Mouse (Mus musculus) heart, adult 2 months (tissue): ENCODE measurements around the gene Tmem171. TPM values are rescaled to one million over a fixed set of nuclear protein-coding genes. Genes with fewer than 3 reads are reported as not detected.

Experiments
- DNase-seq, 2 experiments: peaks; one replicate each; pipeline ENCODE4 v3.0.0; 2021
- H3K27ac ChIP-seq: fragments of 200-600 bp; 2 replicates; pipeline ENCODE4 v1.8.1; 2022
- H3K27me3 ChIP-seq: fragments of 200-500 bp; 2 replicates; pipeline ENCODE4 v1.6.1; 2012; ENCODE audit warnings: mild to moderate bottlenecking, low read length, inconsistent platforms, mixed read lengths; ENCODE audit not compliant: control insufficient read depth, insufficient read depth
- H3K36me3 ChIP-seq: fragments of 200-500 bp; 2 replicates; pipeline ENCODE4 v1.6.1; 2012; ENCODE audit warnings: low read length, inconsistent platforms; ENCODE audit not compliant: control insufficient read depth, insufficient read depth
- H3K4me1 ChIP-seq: fragments of 200-500 bp; 2 replicates; pipeline ENCODE4 v1.6.1; 2011; ENCODE audit warnings: low read length; ENCODE audit not compliant: control insufficient read depth, insufficient read depth
- H3K4me3 ChIP-seq: fragments of 200-600 bp; 2 replicates; pipeline ENCODE4 v1.8.1; 2022
- H3K79me2 ChIP-seq: fragments of 200-500 bp; replicated peaks from 2 replicates; pipeline ENCODE4 v1.6.1; 2012; ENCODE audit warnings: mild to moderate bottlenecking, inconsistent platforms, low read length, moderate library complexity, mixed read lengths; ENCODE audit not compliant: control insufficient read depth, insufficient read depth
- H3K9ac ChIP-seq: fragments of 200-500 bp; 2 replicates; pipeline ENCODE4 v1.6.1; 2012; ENCODE audit warnings: low read depth, mild to moderate bottlenecking, control low read depth, inconsistent platforms, low read length, mixed read lengths
- CTCF ChIP-seq: fragments of 200-600 bp; IDR thresholded peaks from 2 replicates; pipeline ENCODE4 v1.8.1; 2022; ENCODE audit warnings: antibody characterized with exemption, mild to moderate bottlenecking, moderate library complexity
- EP300 ChIP-seq: fragments of 200-500 bp; IDR thresholded peaks from 2 replicates; pipeline ENCODE4 v1.6.1; 2011; ENCODE audit warnings: low read depth, low read length, control low read depth; ENCODE audit not compliant: insufficient read depth
- POLR2A ChIP-seq: fragments of 200-500 bp; IDR thresholded peaks from 2 replicates; pipeline ENCODE4 v1.6.1; 2011; ENCODE audit warnings: mild to moderate bottlenecking, low read depth, low read length, control low read depth; ENCODE audit not compliant: insufficient read depth
- WGBS: fragments of 180-500 bp; shearing (Covaris S2); methylation state at CpG from one replicate; pipeline ENCODE4 v1.1.7; 2018; 5-methylcytosine and 5-hydroxymethylcytosine counted together
- intact Hi-C: fragments of 180-260 bp; cut with DNase I; formaldehyde crosslinking; loops from one replicate; pipeline ENCODE4 v1.15.1; 2025
- polyA plus RNA-seq: library from polyadenylated mRNA; depleted of rRNA; stranded (reverse); fragments of >200 nt; gene quantifications from 2 replicates; pipeline ENCODE4 v1.2.3, GENCODE M21; 2012
- total RNA-seq, 2 experiments: library from RNA; stranded (reverse); gene quantifications; 2 replicates each; pipeline ENCODE4 v1.2.3; 2021

The Tmem171 gene
- total and polyA plus RNA-seq, 3 experiments, result 4.6 to 9.1 (median 8.1) TPM

DNA sequence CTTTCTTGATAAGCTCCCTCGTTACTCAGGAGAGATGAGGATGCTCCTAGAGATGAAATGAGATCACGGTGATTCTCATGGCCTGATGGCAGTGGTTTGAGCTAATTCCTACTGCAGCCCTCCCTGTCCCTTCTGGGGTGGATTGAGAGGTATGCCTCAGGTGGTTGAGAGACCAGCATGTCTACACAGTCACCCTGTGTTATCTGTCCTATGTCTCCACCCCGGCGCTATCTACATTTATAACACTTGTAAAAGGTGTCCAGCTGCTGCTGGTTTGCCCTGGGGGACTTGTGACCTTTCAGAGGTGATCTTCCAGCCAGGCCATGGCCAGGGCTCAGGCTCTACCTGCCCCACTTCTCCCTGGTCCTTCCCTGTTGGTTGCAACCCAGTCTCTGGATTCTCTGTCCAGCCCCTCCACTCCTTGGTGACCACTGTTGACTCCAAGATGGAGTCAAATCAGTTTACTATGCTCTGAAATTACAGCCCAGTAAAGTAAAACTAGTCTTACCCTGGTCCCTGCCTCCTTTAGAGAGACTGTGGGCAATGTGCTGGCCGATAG is 5.4 kb upstream of the Tmem171 start:
- H3K27me3 ChIP-seq, result no peaks in the 10 kb centered on the region; the same call in 1 of the 2 replicates
- TF ChIP-seq POLR2A (no peak), EP300 (no peak), CTCF (no peak)
- WGBS, result 73% methylated on average over 5 of the region's 5 CpGs

DNA sequence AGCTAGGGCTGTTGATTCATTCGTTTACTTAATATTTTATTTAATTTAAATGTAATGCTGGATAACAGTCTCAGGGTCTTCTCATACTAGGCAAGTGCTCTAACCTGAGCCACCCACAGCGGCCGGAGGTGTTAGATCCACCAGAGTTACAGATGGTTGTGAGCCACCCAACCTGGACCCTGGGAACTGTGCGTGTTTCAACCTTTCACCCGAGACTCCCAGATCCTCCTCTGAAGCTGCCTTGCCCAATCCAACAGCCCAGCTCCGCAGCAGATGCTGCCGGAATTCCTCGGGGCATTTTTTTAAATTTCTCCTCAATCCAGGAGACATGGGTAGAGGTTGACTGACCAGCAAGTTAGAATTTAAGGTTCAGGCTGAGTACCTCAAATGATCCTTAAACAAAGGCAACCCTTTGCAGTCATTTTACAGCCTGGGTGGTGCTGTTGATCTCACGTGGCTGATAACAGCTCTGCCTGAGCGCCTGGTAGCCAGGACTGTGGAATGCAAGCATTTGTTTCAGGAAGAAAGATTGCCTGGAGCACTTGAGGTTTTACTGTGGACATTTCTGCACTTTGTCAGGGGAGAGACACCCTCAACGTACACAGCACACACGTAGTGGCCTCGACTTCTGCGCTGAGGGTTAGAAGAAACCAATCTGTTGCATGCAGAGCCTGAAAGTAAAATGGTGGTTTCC is 4.6 kb upstream of the Tmem171 start:
- intact Hi-C loops, result no loop called here
- TF ChIP-seq EP300 (no peak), CTCF (no peak), POLR2A (no peak)
- Histone ChIP-seq H3K36me3 (no peaks in the 10 kb centered on the region), H3K9ac (no peak overlapping the region), H3K27me3 (peaks cover 2% of the 10 kb centered on the region; the same call in 1 of the 2 replicates), H3K79me2 (no peaks in the 10 kb centered on the region), H3K4me3 (no peak overlapping the region), H3K4me1 (no peaks in the 10 kb centered on the region), H3K27ac (no peak overlapping the region)
- WGBS, result 62% methylated on average over 14 of the region's 14 CpGs
- DNase-seq, result no peak

More for the DNA sequence above, 5.4 kb upstream of the Tmem171 start:
- no peak overlapping the region for H3K27ac ChIP-seq
- no peak overlapping the region for H3K9ac ChIP-seq
- peak in 1 of 2 experiments; percentile 5 for DNase-seq
- intact Hi-C loops, result no loop called here
- no peaks in the 10 kb centered on the region for H3K79me2 ChIP-seq
- H3K4me3 ChIP-seq, result no peak overlapping the region
- H3K4me1 ChIP-seq, result no peaks in the 10 kb centered on the region
- H3K36me3 ChIP-seq, result no peaks in the 10 kb centered on the region

DNA sequence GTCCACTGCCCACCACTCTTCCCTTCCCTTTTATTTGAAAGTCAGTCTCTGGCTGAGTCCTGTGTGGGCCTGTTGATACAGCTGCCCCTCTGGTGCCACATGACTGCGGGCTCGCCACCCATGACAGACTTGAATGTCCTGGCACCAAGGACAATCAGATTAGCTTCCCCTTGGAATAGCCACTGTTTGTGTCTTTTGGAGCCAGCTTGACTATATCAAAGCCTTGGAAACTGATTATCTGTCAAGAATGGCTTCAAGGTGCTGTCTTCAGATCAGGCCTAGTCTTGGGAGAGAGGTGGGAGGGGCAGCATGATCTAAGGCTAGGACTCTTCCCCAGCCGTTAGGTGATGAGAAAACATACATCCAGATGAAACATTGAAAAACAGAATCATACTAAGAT is 2.1 kb upstream of the Tmem171 start:
- H3K4me1 ChIP-seq, result no peaks in the 10 kb centered on the region
- no peak overlapping the region for H3K9ac ChIP-seq
- no peaks in the 10 kb centered on the region for H3K79me2 ChIP-seq
- H3K27ac ChIP-seq, result no peak overlapping the region
- intact Hi-C loops, result no loop called here
- H3K36me3 ChIP-seq, result no peaks in the 10 kb centered on the region
- 75% methylated on average over 3 of the region's 3 CpGs for WGBS
- peaks cover 3% of the 10 kb centered on the region; the same call in 1 of the 2 replicates for H3K27me3 ChIP-seq
- DNase-seq, result no peak
- no peak overlapping the region for H3K4me3 ChIP-seq
- TF ChIP-seq CTCF (no peak), EP300 (no peak), POLR2A (no peak)

DNA sequence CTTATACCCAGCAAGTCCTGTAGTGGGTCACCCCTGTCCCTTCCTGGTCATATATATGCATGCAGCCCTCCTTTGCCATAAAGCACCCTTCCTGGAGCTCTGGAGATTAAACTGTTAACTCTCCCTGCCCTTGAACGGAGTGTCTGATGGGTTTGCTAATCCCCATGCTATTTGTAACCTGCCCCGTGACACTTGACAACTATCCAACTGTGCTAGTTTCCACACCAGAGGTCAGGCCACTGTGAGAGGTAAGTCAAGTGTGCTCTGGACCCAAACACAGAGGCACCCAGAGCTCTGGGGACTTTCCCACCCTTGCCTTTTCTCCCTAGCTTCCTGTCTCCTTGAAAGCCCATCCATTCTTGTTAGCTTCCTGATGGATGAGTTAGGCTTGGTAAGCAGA is 912 bp upstream of the Tmem171 start:
- Histone ChIP-seq H3K9ac (no peak overlapping the region; the same call in 1 of the 2 replicates), H3K27me3 (peaks cover 3% of the 10 kb centered on the region; the same call in 1 of the 2 replicates), H3K4me1 (no peaks in the 10 kb centered on the region), H3K27ac (peak overlapping the region; percentile 79), H3K4me3 (peak overlapping the region; percentile 39; the same call in 1 of the 2 replicates), H3K79me2 (no peaks in the 10 kb centered on the region), H3K36me3 (no peaks in the 10 kb centered on the region)
- peak; percentile 49 to 74 for DNase-seq
- intact Hi-C loops, result no loop called here
- TF ChIP-seq CTCF, result no peak
- TF ChIP-seq EP300, result peak; percentile 78
- 39% methylated on average over 2 of the region's 2 CpGs for WGBS

DNA sequence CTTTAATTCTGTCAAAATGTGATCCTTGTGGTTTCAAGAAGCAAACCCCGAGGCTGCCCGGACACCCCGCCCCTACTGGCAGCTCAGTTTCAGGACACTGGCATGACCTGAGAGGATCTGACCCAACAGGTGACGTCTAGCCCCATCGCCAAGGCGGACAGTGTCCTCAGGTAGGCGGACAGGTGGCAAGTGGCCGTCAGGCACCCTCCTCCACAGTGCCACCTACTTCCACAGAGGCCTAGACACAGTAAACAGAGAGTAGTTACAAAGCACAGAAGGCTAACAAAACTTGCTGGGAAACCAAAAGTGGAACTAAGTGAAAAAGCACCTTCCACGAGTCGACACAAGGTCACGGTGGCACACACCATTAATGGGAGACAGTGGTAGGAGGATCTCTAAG is 1.3 kb downstream of the Tmem171 start:
- H3K27me3 ChIP-seq, result peaks cover 3% of the 10 kb centered on the region; the same call in 1 of the 2 replicates
- intact Hi-C loops, result no loop called here
- no peak overlapping the region for H3K27ac ChIP-seq
- H3K36me3 ChIP-seq, result no peaks in the 10 kb centered on the region
- H3K4me3 ChIP-seq, result no peak overlapping the region
- TF ChIP-seq POLR2A (no peak), EP300 (no peak), CTCF (no peak)
- no peaks in the 10 kb centered on the region for H3K4me1 ChIP-seq
- DNase-seq, result peak; percentile 8 to 23
- H3K79me2 ChIP-seq, result no peaks in the 10 kb centered on the region
- H3K9ac ChIP-seq, result no peak overlapping the region
- WGBS, result 92% methylated on average over 11 of the region's 11 CpGs

DNA sequence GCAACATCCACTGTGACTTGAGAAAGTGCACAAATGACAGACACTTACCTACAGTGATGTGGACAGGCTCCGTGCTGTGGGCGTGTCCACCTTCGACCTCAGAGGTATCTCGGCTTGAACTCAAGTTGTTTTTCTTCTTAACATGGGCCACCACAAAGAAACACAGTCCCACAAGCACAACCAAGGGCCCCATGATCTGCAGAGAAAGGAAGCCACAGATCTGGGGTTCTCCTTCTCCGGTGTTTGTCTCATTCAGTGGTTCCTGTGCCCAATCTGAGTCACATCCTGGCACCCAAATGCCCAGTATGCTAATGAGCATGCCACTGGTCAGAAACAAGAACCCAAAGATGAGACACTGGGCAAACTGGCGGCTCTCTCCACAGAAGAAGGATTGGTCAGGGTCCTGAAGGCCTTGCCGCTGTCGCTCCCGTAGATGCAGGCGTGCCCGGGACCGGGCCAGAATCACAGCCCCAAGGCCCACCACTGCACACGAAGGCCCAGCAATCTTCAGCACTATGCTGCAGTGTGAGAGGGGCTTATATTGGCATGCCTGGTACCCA is 2.6 kb downstream of the Tmem171 start:
- WGBS, result 87% methylated on average over 13 of the region's 13 CpGs
- intact Hi-C loops, result no loop called here
- DNase-seq, result peak in 1 of 2 experiments; percentile 13
- no peaks in the 10 kb centered on the region for H3K4me1 ChIP-seq
- H3K36me3 ChIP-seq, result no peaks in the 10 kb centered on the region
- H3K4me3 ChIP-seq, result no peak overlapping the region
- H3K9ac ChIP-seq, result no peak overlapping the region
- no peak for TF ChIP-seq POLR2A
- no peak for TF ChIP-seq EP300
- TF ChIP-seq CTCF, result no peak
- H3K27me3 ChIP-seq, result peaks cover 3% of the 10 kb centered on the region; the same call in 1 of the 2 replicates
- no peak overlapping the region for H3K27ac ChIP-seq
- H3K79me2 ChIP-seq, result no peaks in the 10 kb centered on the region
